Mouse (Mus musculus) sigmoid colon, adult 10 weeks (tissue): Measurements from ENCODE around the gene Nckipsd. TPM values are rescaled to one million over a fixed set of nuclear protein-coding genes. Genes with fewer than 3 reads are reported as not detected.

Experiments
- polyA plus RNA-seq: library from polyadenylated mRNA; stranded (reverse); fragments of 350-450 nt; fragmentation: Illumina TruSeq; extraction: RNeasy Lipid Tissue Mini Kit (QIAGEN cat#74804); gene quantifications from one replicate; pipeline ENCODE4 v1.2.3, GENCODE M21; 2014; ENCODE audit warnings: low read depth, low replicate concordance

Nckipsd gene
- not detected for polyA plus RNA-seq

DNA sequence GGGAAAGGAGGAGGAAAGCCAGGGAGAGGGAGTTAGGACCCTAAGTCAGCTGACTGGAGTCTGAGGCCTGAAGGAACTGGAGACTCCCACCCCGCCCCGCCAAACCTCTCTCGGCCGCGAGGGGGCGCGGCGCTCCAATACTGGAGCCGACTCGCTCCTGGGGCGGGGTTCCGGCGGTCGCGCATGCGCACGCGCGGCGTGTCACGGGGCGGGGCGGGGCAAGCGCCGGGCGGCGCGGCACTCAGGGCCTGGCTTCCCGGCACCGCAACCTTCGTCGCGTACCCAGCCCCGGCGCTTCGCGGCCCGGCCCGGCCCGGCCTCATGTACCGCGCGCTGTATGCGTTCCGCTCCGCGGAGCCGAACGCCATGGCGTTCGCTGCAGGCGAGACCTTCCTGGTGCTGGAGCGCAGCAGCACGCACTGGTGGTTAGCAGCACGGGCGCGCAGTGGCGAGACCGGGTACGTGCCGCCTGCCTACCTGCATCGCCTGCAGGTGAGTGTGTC lies at the start of gene Nckipsd:
Gene Nckipsd (plus strand): TSS at position 206 of the 503 bp plus-strand sequence.

GRCm38 (mm10) chr9:108783548-108784463 lies 24.4 kb upstream of the Nckipsd start, which contains the start of gene Ip6k2:
Gene Ip6k2, plus strand, starts transcription at chr9:108783796.

GRCm38 (mm10) chr9:108825820-108826699 lies 17.9 kb downstream of the Nckipsd start, which contains the start of gene Celsr3:
Gene Celsr3, plus strand, starts transcription at chr9:108826320.

GRCm38 (mm10) chr9:108852976-108853375 lies 44.8 kb downstream of the Nckipsd start, which contains the start of gene Slc26a6:
Gene Slc26a6, plus strand, starts transcription at chr9:108853283.

Other genes starting within 250 kb of the Nckipsd start
- 31.5 TPM for gene Impdh2, start 248.1 kb upstream of the Nckipsd start, polyA plus RNA-seq
- 2.2 TPM for gene Ndufaf3, start 240.9 kb upstream of the Nckipsd start, polyA plus RNA-seq
- gene Dalrd3, start 238.5 kb upstream of the Nckipsd start, polyA plus RNA-seq, result 3.3 TPM
- gene Wdr6, start 229.6 kb upstream of the Nckipsd start, polyA plus RNA-seq, result 1.4 TPM
- not detected for gene P4htm, start 210.7 kb upstream of the Nckipsd start, polyA plus RNA-seq
- gene Arih2, start 159.0 kb upstream of the Nckipsd start, polyA plus RNA-seq, result 70.6 TPM
- gene Slc25a20, start 146.3 kb upstream of the Nckipsd start, polyA plus RNA-seq, result 204 TPM
- 248 TPM for gene Prkar2a, start 119.1 kb upstream of the Nckipsd start, polyA plus RNA-seq
- 135 TPM for gene Ip6k2, start 24.6 kb upstream of the Nckipsd start, polyA plus RNA-seq
- gene Celsr3, start 18.0 kb downstream of the Nckipsd start, polyA plus RNA-seq, result 0.06 TPM
- 0.32 TPM for gene Slc26a6, start 44.9 kb downstream of the Nckipsd start, polyA plus RNA-seq
- gene Tmem89, start 106.3 kb downstream of the Nckipsd start, polyA plus RNA-seq, result not detected
- gene Uqcrc1, start 128.3 kb downstream of the Nckipsd start, polyA plus RNA-seq, result 46.7 TPM
- not detected for gene Col7a1, start 145.2 kb downstream of the Nckipsd start, polyA plus RNA-seq
- not detected for gene Ucn2, start 177.6 kb downstream of the Nckipsd start, polyA plus RNA-seq
- 2.1 TPM for gene Pfkfb4, start 183.4 kb downstream of the Nckipsd start, polyA plus RNA-seq
- 38.0 TPM for gene Shisa5, start 230.2 kb downstream of the Nckipsd start, polyA plus RNA-seq